Mouse (Mus musculus) megakaryocyte, embryonic 14.5 days (primary cell): Measurements from ENCODE around the gene Scamp4.

ENCODE experiments used
- FLI1 ChIP-seq: IDR thresholded peaks from 2 replicates; pipeline ENCODE4 v1.6.1; 2012; ENCODE audit warnings: low read length, inconsistent platforms, mixed read lengths
- GATA1 ChIP-seq: IDR thresholded peaks from 3 replicates; pipeline ENCODE4 v1.6.1; 2012; ENCODE audit warnings: mixed read lengths, low read length, inconsistent platforms, borderline replicate concordance

- no peak for TF ChIP-seq GATA1
- no peak for TF ChIP-seq FLI1
These were observed 41.3 kb upstream of the Scamp4 start, which contains the start of gene Rexo1 for GRCm38 (mm10) chr10:80561116-80561944.
